In genomic region chr1:50999793-51000192, GRCm38 (mm10) we compare ENCODE assay signal across 19 mouse cellular contexts.
"Had no signal": no experiment of that assay in that cellular context is flagged by ENCODE, and none has a peak within 500 bp of the region (broad histone marks: within the 10 kb centered on the region; RNA-seq: fewer than 3 reads in every experiment).

No protein-coding gene starts in this region.

- H3K4me2 ChIP-seq: kidney, embryonic 15.5 days; limb, embryonic 12.5 days; liver, embryonic 13.5 days; midbrain, embryonic 11.5 days; midbrain, embryonic 15.5 days; neural tube, embryonic 15.5 days had no signal

- H3K9ac ChIP-seq: kidney, embryonic 15.5 days; limb, embryonic 12.5 days; liver, embryonic 13.5 days; midbrain, embryonic 15.5 days; neural tube, embryonic 15.5 days had no signal

- DNase-seq: kidney, adult 11 months; kidney, adult 8-10 months; kidney, postnatal 10 days; kidney, postnatal 36 days; layer of hippocampus, postnatal 36 days; liver, embryonic 13.5 days; lung, adult 2 months; lung, postnatal 14 days; lung, postnatal 4 days; right cerebral cortex, adult 18-20 months; right cerebral cortex, postnatal 14 days; thymus, adult 18-20 months; thymus, postnatal 36 days had no signal

- H3K4me3 ChIP-seq: kidney, embryonic 15.5 days; left cerebral cortex, adult 2 months; limb, embryonic 12.5 days; liver, embryonic 13.5 days; midbrain, embryonic 15.5 days; neural tube, embryonic 15.5 days had no signal

- H3K27ac ChIP-seq: kidney, embryonic 15.5 days; left cerebral cortex, adult 2 months; limb, embryonic 12.5 days; liver, embryonic 13.5 days; midbrain, embryonic 15.5 days; neural tube, embryonic 15.5 days had no signal

- H3K4me1 ChIP-seq: kidney, embryonic 15.5 days; limb, embryonic 12.5 days; liver, embryonic 13.5 days; midbrain, embryonic 15.5 days had no signal

- H3K9me3 ChIP-seq: kidney, embryonic 15.5 days; limb, embryonic 12.5 days; liver, embryonic 13.5 days; midbrain, embryonic 15.5 days; neural tube, embryonic 15.5 days had no signal

- H3K27me3 ChIP-seq: kidney, embryonic 15.5 days; limb, embryonic 12.5 days; liver, embryonic 13.5 days; midbrain, embryonic 15.5 days; neural tube, embryonic 15.5 days had no signal

- ATAC-seq: midbrain, embryonic 15.5 days had no signal

- H3K36me3 ChIP-seq: kidney, embryonic 15.5 days; limb, embryonic 12.5 days; liver, embryonic 13.5 days; midbrain, embryonic 15.5 days; neural tube, embryonic 15.5 days had no signal
